Mouse (Mus musculus) regulatory T cell (primary cell): Measurements from ENCODE around the gene Thbs4.
"Not testable (repeated sequence)": the region's sequence is repeated elsewhere in the genome, so short reads cannot be mapped to it uniquely, and the experiment has no call there.

Source experiments
- in situ Hi-C: fragments of 300-600 bp; cut with MboI, MseI; formaldehyde crosslinking; loops from one replicate; pipeline ENCODE4 v1.15.1; 2025; ENCODE audit warnings: high pct_unique_total_duplicates

Thbs4 gene

DNA sequence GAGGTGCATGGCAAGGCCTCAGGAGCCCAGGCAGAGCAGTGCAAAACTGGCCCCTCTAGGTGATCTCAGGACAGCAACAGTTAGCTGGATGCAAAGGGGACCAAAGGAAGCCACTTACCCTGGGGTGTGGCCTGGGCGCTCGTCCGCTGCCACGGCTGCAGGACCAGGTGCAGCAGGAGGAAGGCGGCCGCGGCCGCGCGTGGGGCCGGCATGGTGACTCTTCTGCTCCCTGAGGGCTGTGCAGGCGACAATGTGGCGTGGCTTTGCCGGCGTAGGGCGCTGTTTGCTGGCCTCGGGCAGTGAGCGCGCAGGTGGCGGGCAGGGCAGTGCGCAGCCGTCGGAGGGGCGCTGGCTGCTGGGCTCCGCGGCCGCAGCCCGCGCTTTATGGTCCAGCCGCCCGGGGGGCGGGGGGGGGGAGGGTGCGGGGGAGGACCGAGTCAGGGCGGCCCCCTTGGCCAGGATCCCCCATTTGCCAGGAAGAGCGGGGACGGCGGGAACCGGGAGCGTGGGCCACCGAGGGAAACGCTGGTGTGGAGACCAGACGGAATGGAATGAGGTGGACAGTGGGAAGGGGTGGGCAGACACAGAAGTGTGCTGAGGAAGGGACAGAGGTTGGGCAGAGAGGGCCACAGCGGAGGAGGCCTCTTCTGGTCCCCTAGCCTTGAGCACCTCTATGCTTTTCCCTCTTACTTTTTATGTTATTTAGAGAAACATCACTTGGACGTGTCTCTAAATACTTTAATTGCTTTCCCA lies at the start of gene Thbs4:
Gene Thbs4 (minus strand): TSS at position 357 of the 753 bp plus-strand sequence.
- in situ Hi-C loops = loop anchor here (10.0 kb wide), 1 partner anchor 1230 kb away; no protein-coding TSS in a partner anchor

DNA sequence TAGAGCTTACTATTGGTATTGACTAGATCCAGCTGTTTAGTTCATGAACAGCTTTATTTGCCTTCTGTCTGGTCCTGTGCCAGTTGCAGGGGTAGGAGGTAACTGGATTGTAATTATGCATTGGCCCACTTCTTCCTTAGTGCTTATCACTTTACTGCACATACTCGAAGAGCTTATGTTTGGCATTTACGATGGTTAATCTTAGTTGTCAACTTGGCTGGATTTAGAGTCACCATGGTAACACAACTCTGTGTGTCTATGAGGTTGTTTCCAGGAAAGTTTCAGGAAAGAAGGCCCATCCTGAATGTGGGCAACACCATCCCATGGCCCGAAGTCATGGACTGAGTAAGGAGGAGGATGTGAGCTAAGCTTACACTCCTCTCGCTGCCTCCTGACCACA lies 38.5 kb upstream of the Thbs4 start:
- in situ Hi-C loops = no loop called here

DNA sequence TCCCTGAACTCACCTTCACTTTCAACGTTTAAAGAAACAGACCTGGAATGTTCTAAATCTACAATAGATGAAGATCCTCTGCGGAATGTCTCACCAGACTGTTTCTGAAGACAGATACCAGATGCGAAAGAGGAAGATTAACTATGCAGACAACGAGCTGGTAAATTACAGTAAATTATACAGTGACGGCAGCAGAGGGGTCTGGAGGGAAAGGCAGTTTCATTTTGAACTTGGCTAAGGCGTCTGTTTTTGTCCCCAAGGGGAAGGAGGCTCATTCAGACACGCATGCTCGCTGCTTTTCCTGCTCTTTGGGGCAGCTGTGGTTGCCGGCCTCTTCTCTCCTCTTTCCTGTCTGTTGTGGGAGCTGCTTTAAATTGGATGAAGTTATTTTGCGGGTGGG lies 34.2 kb upstream of the Thbs4 start:
- in situ Hi-C loops = no loop called here

- in situ Hi-C loops = no loop called here
Measured at GRCm38 (mm10) chr13:92817357-92817756, 22.7 kb upstream of the Thbs4 start.

- in situ Hi-C loops = no loop called here
Measured at GRCm38 (mm10) chr13:92816329-92816728, 21.7 kb upstream of the Thbs4 start.

DNA sequence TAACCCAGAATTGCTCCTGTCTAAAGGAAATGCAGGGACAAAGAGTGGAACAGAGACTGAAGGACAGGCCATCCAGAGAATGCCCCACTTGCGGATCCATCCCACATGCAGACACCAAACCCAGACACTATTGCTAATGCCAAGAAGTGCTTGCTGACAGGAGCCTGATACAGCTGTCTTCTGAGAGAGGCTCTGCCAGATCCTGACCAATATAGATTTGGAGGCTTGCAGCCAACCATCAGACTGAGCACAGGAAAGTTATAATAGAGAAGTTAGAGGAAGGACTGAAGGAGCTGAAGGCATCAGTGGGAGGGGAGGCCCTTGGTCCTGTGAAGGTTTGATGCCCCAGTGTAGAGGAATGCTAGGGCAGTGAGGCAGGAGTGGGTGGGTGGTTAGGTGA lies 16.0 kb upstream of the Thbs4 start:
- in situ Hi-C loops = not testable (repeated sequence)

GRCm38 (mm10) chr13:92807849-92808248 lies 13.2 kb upstream of the Thbs4 start:
- in situ Hi-C loops = no loop called here

GRCm38 (mm10) chr13:92806785-92807184 lies 12.2 kb upstream of the Thbs4 start:
- in situ Hi-C loops = no loop called here

GRCm38 (mm10) chr13:92799306-92799925 lies 4.8 kb upstream of the Thbs4 start:
- in situ Hi-C loops = loop anchor here (10.0 kb wide), 1 partner anchor 1225 kb away; no protein-coding TSS in a partner anchor

GRCm38 (mm10) chr13:92798830-92799229 lies 4.2 kb upstream of the Thbs4 start:
- in situ Hi-C loops = loop anchor here (10.0 kb wide), 1 partner anchor 1226 kb away; no protein-coding TSS in a partner anchor

DNA sequence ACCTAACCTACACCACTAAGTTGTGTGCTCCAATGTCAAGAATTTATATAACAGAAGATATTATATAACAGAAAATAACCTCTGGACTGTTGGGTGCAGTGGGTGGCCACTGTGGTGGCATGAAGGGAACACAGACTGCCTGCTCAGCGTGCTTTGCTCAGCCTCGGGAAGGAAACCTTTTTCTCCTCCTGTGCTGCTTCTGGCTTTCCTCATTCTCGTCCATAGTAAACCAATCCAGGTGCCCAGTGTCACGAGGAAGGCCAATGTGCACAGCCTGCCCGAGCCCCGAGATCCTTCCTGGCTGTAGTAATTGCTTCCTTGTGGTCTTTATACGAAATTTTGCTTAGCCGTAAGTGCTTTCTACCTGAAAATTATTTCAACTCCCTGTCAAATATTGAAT lies 982 bp downstream of the Thbs4 start:
- in situ Hi-C loops = loop anchor here (10.0 kb wide), 1 partner anchor 1231 kb away; no protein-coding TSS in a partner anchor

- in situ Hi-C loops = loop anchor here (10.0 kb wide), 1 partner anchor 1233 kb away; no protein-coding TSS in a partner anchor
Measured at GRCm38 (mm10) chr13:92791474-92791873, 3.1 kb downstream of the Thbs4 start.

DNA sequence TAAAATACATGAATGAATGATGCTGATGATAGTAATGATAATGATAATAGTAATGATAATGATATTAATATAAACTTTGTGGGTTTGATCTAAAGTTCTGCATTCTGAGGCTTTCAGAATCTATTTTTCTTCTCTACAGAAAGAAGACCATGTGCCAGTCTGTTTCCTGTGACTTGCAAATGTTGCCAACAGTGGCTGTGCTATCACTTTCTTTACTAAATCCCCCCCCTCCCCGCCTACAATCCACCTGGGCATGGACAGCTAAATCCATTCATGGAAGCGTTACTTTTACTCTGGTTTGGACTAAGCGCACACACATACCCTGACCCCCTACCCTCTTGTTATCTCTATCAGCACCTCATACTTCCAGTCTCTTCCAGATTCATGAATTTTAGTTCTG lies 10.3 kb downstream of the Thbs4 start:
- in situ Hi-C loops = no loop called here

DNA sequence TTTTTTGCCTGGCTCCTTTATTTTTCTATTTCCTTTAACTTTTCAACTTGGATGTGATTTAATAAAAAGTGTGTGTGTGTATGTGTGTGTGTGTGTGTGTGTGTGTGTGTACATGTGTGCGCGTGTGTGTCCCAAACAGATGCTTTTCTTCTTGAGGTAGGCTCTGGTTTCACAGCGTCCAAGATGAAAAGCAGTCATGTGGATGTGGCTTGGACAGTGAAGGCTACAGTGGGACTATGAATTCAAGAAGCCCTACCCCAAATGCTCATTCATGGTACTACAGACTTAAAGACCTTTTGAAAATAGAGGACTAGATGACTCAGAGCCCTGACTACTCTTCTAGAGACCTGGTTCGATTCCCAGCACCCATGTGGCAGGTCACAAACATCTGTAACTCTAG lies 11.1 kb downstream of the Thbs4 start:
- in situ Hi-C loops = no loop called here

DNA sequence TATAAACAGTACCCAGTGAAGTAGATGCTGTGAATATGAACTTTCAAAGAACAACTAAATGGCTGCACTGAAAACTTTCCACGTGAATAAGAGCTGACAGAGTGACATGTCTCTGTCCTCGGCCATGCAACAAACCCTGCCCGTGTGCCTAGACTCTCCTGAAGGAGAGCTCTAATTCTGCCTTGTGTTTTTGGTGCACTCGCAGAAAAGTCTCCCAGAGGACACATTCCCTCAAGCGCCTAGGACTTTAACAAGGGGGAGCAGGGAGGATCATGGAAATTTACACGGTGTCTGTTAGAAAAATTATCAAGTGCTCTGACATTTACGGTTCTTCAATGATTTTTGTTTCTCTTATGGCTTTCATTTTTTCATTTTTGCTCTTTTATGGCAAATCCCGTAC lies 13.7 kb downstream of the Thbs4 start:
- in situ Hi-C loops = no loop called here

GRCm38 (mm10) chr13:92780076-92780475 lies 14.5 kb downstream of the Thbs4 start:
- in situ Hi-C loops = no loop called here

GRCm38 (mm10) chr13:92778642-92779041 lies 16.0 kb downstream of the Thbs4 start:
- in situ Hi-C loops = no loop called here

DNA sequence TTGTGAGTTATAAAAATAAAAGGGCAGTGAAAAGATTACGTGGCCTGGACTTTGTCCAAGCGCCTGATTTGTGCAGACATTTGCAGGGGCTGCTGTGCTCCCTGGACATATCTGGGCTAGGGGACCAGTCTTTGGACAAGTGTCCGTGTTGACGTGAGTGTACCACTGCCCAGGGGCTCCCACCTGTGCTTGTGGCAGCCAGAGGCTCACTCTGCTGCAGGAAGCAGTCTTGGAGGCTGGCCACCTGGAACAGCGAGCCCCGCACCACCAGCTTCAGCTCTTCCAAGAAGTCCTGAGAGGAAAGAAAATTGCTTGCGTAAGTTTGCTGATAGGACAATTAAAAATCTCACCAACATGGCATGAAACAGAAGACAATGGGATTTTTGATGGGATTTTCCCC lies 18.7 kb downstream of the Thbs4 start:
- in situ Hi-C loops = no loop called here

GRCm38 (mm10) chr13:92774887-92775286 lies 19.7 kb downstream of the Thbs4 start:
- in situ Hi-C loops = no loop called here

- in situ Hi-C loops = no loop called here
Measured at GRCm38 (mm10) chr13:92772500-92772899, 22.1 kb downstream of the Thbs4 start.

- in situ Hi-C loops = no loop called here
Measured at GRCm38 (mm10) chr13:92771566-92771965, 23.1 kb downstream of the Thbs4 start.

- in situ Hi-C loops = no loop called here
Measured at GRCm38 (mm10) chr13:92765454-92766242, 29.0 kb downstream of the Thbs4 start.
